Mouse (Mus musculus): Measurements from ENCODE around the gene Cep152. TPM values are rescaled to one million over a fixed set of nuclear protein-coding genes. Genes with fewer than 3 reads are reported as not detected.

Cep152 gene
- polyA plus RNA-seq, 1 experiment from 2014 or later, result 3.4 TPM

- ATAC-seq (ENCODE audit: low FRiP score), result no peak
- Histone ChIP-seq H3K9me3 (no peaks in the 10 kb centered on the region), H3K27ac (no peak overlapping the region), H3K27me3 (no peaks in the 10 kb centered on the region), H3K4me3 (no peak overlapping the region), H3K4me2 (no peak overlapping the region), H3K36me3 (peaks cover 52% of the 10 kb centered on the region), H3K4me1 (replicated peaks) (no peaks in the 10 kb centered on the region), H3K9ac (no peak overlapping the region)
- WGBS, result 88% methylated on average over 5 of the region's 5 CpGs
Observed at GRCm38 (mm10) chr2:125581081-125581480, 43.8 kb downstream of the Cep152 start.

GRCm38 (mm10) chr2:125577670-125578069, 47.2 kb downstream of the Cep152 start:
- Histone ChIP-seq H3K36me3 (peaks cover 60% of the 10 kb centered on the region), H3K27me3 (no peaks in the 10 kb centered on the region)
- WGBS, result 82% methylated on average over 4 of the region's 4 CpGs

GRCm38 (mm10) chr2:125576498-125576897, 48.4 kb downstream of the Cep152 start:
- H3K27ac ChIP-seq, result no peak overlapping the region
- H3K4me3 ChIP-seq, result no peak overlapping the region
- no peaks in the 10 kb centered on the region for H3K27me3 ChIP-seq
- 0 out of 2 replicates have a peak, but pooled peaks cover 3% of the 10 kb centered on the region for H3K9me3 ChIP-seq
- H3K4me1 ChIP-seq (replicated peaks), result no peaks in the 10 kb centered on the region
- H3K4me2 ChIP-seq, result no peak overlapping the region
- H3K36me3 ChIP-seq, result peaks cover 57% of the 10 kb centered on the region
- WGBS, result 96% methylated on average over 8 of the region's 8 CpGs
- no peak overlapping the region for H3K9ac ChIP-seq
- no peak for ATAC-seq (ENCODE audit: low FRiP score)

More at GRCm38 (mm10) chr2:125577670-125578069, 47.2 kb downstream of the Cep152 start:
- Histone ChIP-seq H3K4me2 (no peak overlapping the region), H3K4me1 (replicated peaks) (no peaks in the 10 kb centered on the region), H3K9me3 (0 out of 2 replicates have a peak, but pooled peaks cover 3% of the 10 kb centered on the region), H3K4me3 (no peak overlapping the region), H3K27ac (no peak overlapping the region), H3K9ac (no peak overlapping the region)
- ATAC-seq (ENCODE audit: low FRiP score), result no peak

- WGBS, result 93% methylated on average over 3 of the region's 3 CpGs
- Histone ChIP-seq H3K27me3 (no peaks in the 10 kb centered on the region), H3K27ac (no peak overlapping the region), H3K36me3 (peaks cover 54% of the 10 kb centered on the region), H3K4me1 (replicated peaks) (no peaks in the 10 kb centered on the region), H3K9ac (no peak overlapping the region), H3K9me3 (0 out of 2 replicates have a peak, but pooled peaks cover 3% of the 10 kb centered on the region), H3K4me3 (no peak overlapping the region), H3K4me2 (no peak overlapping the region)
- ATAC-seq (ENCODE audit: low FRiP score), result no peak
Observed at GRCm38 (mm10) chr2:125575766-125576165, 49.1 kb downstream of the Cep152 start.

GRCm38 (mm10) chr2:125563884-125564283, 61.0 kb downstream of the Cep152 start:
- Histone ChIP-seq H3K27ac (no peak overlapping the region), H3K9me3 (no peaks in the 10 kb centered on the region), H3K4me1 (replicated peaks) (peaks cover 9% of the 10 kb centered on the region; the same call in 1 of the 2 replicates), H3K9ac (no peak overlapping the region), H3K4me2 (no peak overlapping the region), H3K36me3 (peaks cover 36% of the 10 kb centered on the region), H3K4me3 (no peak overlapping the region), H3K27me3 (no peaks in the 10 kb centered on the region)
- WGBS, result 92% methylated on average over 11 of the region's 11 CpGs
- ATAC-seq (ENCODE audit: low FRiP score), result no peak

GRCm38 (mm10) chr2:125562407-125562806, 62.5 kb downstream of the Cep152 start:
- Histone ChIP-seq H3K4me1 (replicated peaks) (peaks cover 14% of the 10 kb centered on the region; the same call in 1 of the 2 replicates), H3K36me3 (peaks cover 28% of the 10 kb centered on the region), H3K9ac (no peak overlapping the region), H3K9me3 (no peaks in the 10 kb centered on the region), H3K4me2 (no peak overlapping the region), H3K27ac (no peak overlapping the region), H3K4me3 (no peak overlapping the region), H3K27me3 (no peaks in the 10 kb centered on the region)
- WGBS, result 86% methylated on average over 8 of the region's 8 CpGs
- no peak for ATAC-seq (ENCODE audit: low FRiP score)

- Histone ChIP-seq H3K27ac (no peak overlapping the region), H3K4me1 (replicated peaks) (peaks cover 14% of the 10 kb centered on the region; the same call in 1 of the 2 replicates)
Observed at GRCm38 (mm10) chr2:125560037-125560436, 64.9 kb downstream of the Cep152 start.

GRCm38 (mm10) chr2:125558634-125559589, 66.0 kb downstream of the Cep152 start:
- 40% methylated on average over 19 of the region's 19 CpGs for WGBS
- H3K4me1 ChIP-seq (replicated peaks), result peaks cover 14% of the 10 kb centered on the region; the same call in 1 of the 2 replicates
- H3K27ac ChIP-seq, result peak overlapping the region; percentile 5; the same call in 1 of the 2 replicates
- no peaks in the 10 kb centered on the region for H3K9me3 ChIP-seq
- peaks cover 7% of the 10 kb centered on the region for H3K36me3 ChIP-seq
- no peak overlapping the region for H3K9ac ChIP-seq
- H3K27me3 ChIP-seq, result no peaks in the 10 kb centered on the region
- no peak overlapping the region for H3K4me2 ChIP-seq
- H3K4me3 ChIP-seq, result no peak overlapping the region
- ATAC-seq (ENCODE audit: low FRiP score), result 0 out of 2 replicates have a peak, but pooled peaks have one; percentile 39

More at GRCm38 (mm10) chr2:125560037-125560436, 64.9 kb downstream of the Cep152 start:
- Histone ChIP-seq H3K36me3 (peaks cover 10% of the 10 kb centered on the region), H3K4me2 (no peak overlapping the region), H3K9me3 (no peaks in the 10 kb centered on the region), H3K27me3 (no peaks in the 10 kb centered on the region), H3K9ac (no peak overlapping the region), H3K4me3 (no peak overlapping the region)
- no peak for ATAC-seq (ENCODE audit: low FRiP score)
- 76% methylated on average over 6 of the region's 6 CpGs for WGBS

- Histone ChIP-seq H3K36me3 (no peaks in the 10 kb centered on the region), H3K4me2 (no peak overlapping the region), H3K9me3 (no peaks in the 10 kb centered on the region), H3K4me3 (no peak overlapping the region), H3K9ac (no peak overlapping the region), H3K27me3 (no peaks in the 10 kb centered on the region), H3K27ac (no peak overlapping the region), H3K4me1 (replicated peaks) (peaks cover 14% of the 10 kb centered on the region; the same call in 1 of the 2 replicates)
- no peak for ATAC-seq (ENCODE audit: low FRiP score)
- 82% methylated on average over 6 of the region's 6 CpGs for WGBS
Observed at GRCm38 (mm10) chr2:125555830-125556229, 69.1 kb downstream of the Cep152 start.

GRCm38 (mm10) chr2:125548806-125549578, 75.9 kb downstream of the Cep152 start:
- Histone ChIP-seq H3K27me3 (no peaks in the 10 kb centered on the region), H3K36me3 (no peaks in the 10 kb centered on the region), H3K4me1 (replicated peaks) (no peaks in the 10 kb centered on the region), H3K9ac (no peak overlapping the region), H3K27ac (no peak overlapping the region), H3K4me3 (no peak overlapping the region), H3K4me2 (no peak overlapping the region), H3K9me3 (no peaks in the 10 kb centered on the region)
- ATAC-seq (ENCODE audit: low FRiP score), result no peak
- 79% methylated on average over 1 of the region's 1 CpGs for WGBS

GRCm38 (mm10) chr2:125544986-125545385, 79.9 kb downstream of the Cep152 start:
- Histone ChIP-seq H3K36me3 (no peaks in the 10 kb centered on the region), H3K27ac (no peak overlapping the region), H3K27me3 (no peaks in the 10 kb centered on the region), H3K4me1 (replicated peaks) (no peaks in the 10 kb centered on the region), H3K4me3 (no peak overlapping the region), H3K9ac (no peak overlapping the region), H3K4me2 (no peak overlapping the region), H3K9me3 (no peaks in the 10 kb centered on the region)
- ATAC-seq (ENCODE audit: low FRiP score), result no peak
- 91% methylated on average over 3 of the region's 3 CpGs for WGBS

GRCm38 (mm10) chr2:125543646-125544045, 81.3 kb downstream of the Cep152 start:
- no peaks in the 10 kb centered on the region for H3K27me3 ChIP-seq
- no peak for ATAC-seq (ENCODE audit: low FRiP score)
- no peaks in the 10 kb centered on the region for H3K36me3 ChIP-seq
- no peaks in the 10 kb centered on the region for H3K9me3 ChIP-seq
- H3K4me3 ChIP-seq, result no peak overlapping the region
- H3K9ac ChIP-seq, result no peak overlapping the region
- H3K27ac ChIP-seq, result no peak overlapping the region
- H3K4me2 ChIP-seq, result no peak overlapping the region
- no peaks in the 10 kb centered on the region for H3K4me1 ChIP-seq (replicated peaks)
- WGBS, result 90% methylated on average over 1 of the region's 1 CpGs

Data from hindbrain, embryonic 13.5 days (tissue).